Mouse (Mus musculus) stomach, postnatal 0 days (tissue): ENCODE data around the gene Gm3604.
"Not testable (repeated sequence)": the region's sequence is repeated elsewhere in the genome, so short reads cannot be mapped to it uniquely, and the experiment has no call there.

Source experiments
- CTCF ChIP-seq: IDR thresholded peaks from 2 replicates; pipeline ENCODE4 v1.5.1; 2016; ENCODE audit warnings: antibody characterized with exemption, low read depth, mild to moderate bottlenecking, moderate library complexity
- EP300 ChIP-seq: optimal IDR thresholded peaks from 2 replicates; pipeline ENCODE3; 2016; ENCODE audit warnings: antibody characterized with exemption

GRCm38 (mm10) chr13:62390076-62390620, 7.2 kb upstream of the Gm3604 start:
- TF ChIP-seq EP300, CTCF: not testable (repeated sequence)
